Mouse (Mus musculus): Measurements from ENCODE around the gene Hoxd8. TPM values are rescaled to one million over a fixed set of nuclear protein-coding genes. Genes with fewer than 3 reads are reported as not detected.

The Hoxd8 gene
- polyA plus RNA-seq, 1 experiment from 2014 or later: 45.6 TPM

MicroRNA genes within 50 kb of the gene (microRNA counts, 519-probe panel; counts per million panel counts)
- 4,746 counts per million, percentile 95 among the panel's probes with 10 or more counts for microRNA mmu-miR-10b

Small RNA genes within 50 kb of the gene (microRNA-seq; reads per million reads assigned to microRNA genes)
- gene Gm44463 (not detected), gene Mir10b (66,701 reads per million, percentile 99 among the genes with 10 or more reads in this experiment)

Other genes with a start within 250 kb of the Hoxd8 start
- 18.1 and 20.7 TPM in 2 replicates for gene Lnpk, start 125.2 kb upstream of the Hoxd8 start, polyA plus RNA-seq (2015; fragmentation: Nextera tagmentation; extraction: Ambion mirVana)
- not detected in 2 replicates for gene Evx2, start 45.1 kb upstream of the Hoxd8 start, polyA plus RNA-seq (2015; fragmentation: Nextera tagmentation; extraction: Ambion mirVana)
- gene Hoxd13, start 36.3 kb upstream of the Hoxd8 start, polyA plus RNA-seq (2015; fragmentation: Nextera tagmentation; extraction: Ambion mirVana): 0.24 and 0.36 TPM in 2 replicates
- 4.5 and 4.7 TPM in 2 replicates for gene Hoxd12, start 29.6 kb upstream of the Hoxd8 start, polyA plus RNA-seq (2015; fragmentation: Nextera tagmentation; extraction: Ambion mirVana)
- 13.9 and 17.9 TPM in 2 replicates for gene Hoxd11, start 25.1 kb upstream of the Hoxd8 start, polyA plus RNA-seq (2015; fragmentation: Nextera tagmentation; extraction: Ambion mirVana)
- gene Hoxd10, start 12.7 kb upstream of the Hoxd8 start, polyA plus RNA-seq (2015; fragmentation: Nextera tagmentation; extraction: Ambion mirVana): 33.5 and 38.5 TPM in 2 replicates
- 38.2 and 38.4 TPM in 2 replicates for gene Hoxd9, start 6.9 kb upstream of the Hoxd8 start, polyA plus RNA-seq (2015; fragmentation: Nextera tagmentation; extraction: Ambion mirVana)
- 14.6 and 15.4 TPM in 2 replicates for gene Hoxd3, start 7.3 kb downstream of the Hoxd8 start, polyA plus RNA-seq (2015; fragmentation: Nextera tagmentation; extraction: Ambion mirVana)
- gene Hoxd4, start 7.3 kb downstream of the Hoxd8 start, polyA plus RNA-seq (2015; fragmentation: Nextera tagmentation; extraction: Ambion mirVana): 4.5 and 4.9 TPM in 2 replicates
- 1.3 and 2.1 TPM in 2 replicates for gene Gm28230, start 22.1 kb downstream of the Hoxd8 start, polyA plus RNA-seq (2015; fragmentation: Nextera tagmentation; extraction: Ambion mirVana)
- 0.99 and 1.00 TPM in 2 replicates for gene Hoxd1, start 58.4 kb downstream of the Hoxd8 start, polyA plus RNA-seq (2015; fragmentation: Nextera tagmentation; extraction: Ambion mirVana)
- gene Mtx2, start 121.2 kb downstream of the Hoxd8 start, polyA plus RNA-seq (2015; fragmentation: Nextera tagmentation; extraction: Ambion mirVana): 133 and 136 TPM in 2 replicates

All from kidney, embryonic 16.5 days (tissue).